Mouse (Mus musculus) heart, postnatal 14 days (tissue): ENCODE measurements at regions not wholly inside any gene's neighbourhood (a gene's known extent, or its start where the extent isn't known, plus 50 kb on each side); places are given as distances from the start of the nearest gene placed in this dataset.
A peak's percentile ranks its signal among the peaks of the same experiment; 100 is the strongest.

Experiments
- DNase-seq, 2 experiments: peaks; one replicate each; pipeline ENCODE4 v3.0.0; 2021 to 2022
- intact Hi-C: fragments of 180-260 bp; cut with DNase I; formaldehyde crosslinking; loops from one replicate; pipeline ENCODE4 v1.15.1; 2025

DNA sequence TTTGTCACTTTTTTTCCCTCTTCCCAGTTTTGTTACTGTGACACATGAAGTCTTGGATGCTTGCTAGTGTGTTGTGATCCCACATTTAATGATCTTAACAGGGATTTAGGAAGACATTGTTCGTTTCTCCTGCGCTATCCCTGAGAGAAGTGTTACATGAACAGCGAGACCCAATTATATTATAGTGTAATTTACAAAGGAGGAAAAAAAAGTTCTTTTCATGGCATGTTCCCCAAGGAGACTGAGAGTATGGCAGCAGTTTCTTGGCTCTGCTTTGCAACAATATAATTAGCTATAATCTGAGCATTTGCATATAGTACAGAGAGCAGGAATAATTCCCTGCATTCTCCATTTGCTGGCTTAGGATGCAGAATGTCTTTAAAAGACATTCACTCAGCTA is 168.6 kb downstream of the Insc start:
- intact Hi-C loops: no loop called here
- no peak for DNase-seq

DNA sequence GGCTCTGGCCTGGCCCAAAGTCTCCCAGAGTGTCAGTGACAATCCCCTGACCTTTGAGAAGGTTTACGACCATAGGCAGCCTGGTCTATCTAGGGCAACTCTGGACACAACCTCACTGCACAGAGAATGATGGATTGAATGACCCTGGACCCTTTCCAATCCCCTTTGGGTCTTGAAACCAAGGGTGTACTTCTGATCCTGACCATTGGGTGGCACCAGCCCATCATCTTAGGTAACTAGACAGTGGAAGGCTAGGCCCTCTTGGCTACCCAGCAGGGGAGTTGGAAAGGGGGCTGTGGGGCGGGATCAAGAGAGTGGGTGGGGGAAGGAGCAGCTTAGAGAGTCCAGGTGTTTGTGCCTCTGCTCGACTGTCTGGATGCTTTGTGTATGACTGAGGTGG is 178.7 kb downstream of the Insc start:
- intact Hi-C loops: loop anchor here (2.0 to 5.0 kb wide), 2 partner anchors 295 to 1119 kb away; no protein-coding TSS in a partner anchor
- DNase-seq: peak; percentile 63 to 81

DNA sequence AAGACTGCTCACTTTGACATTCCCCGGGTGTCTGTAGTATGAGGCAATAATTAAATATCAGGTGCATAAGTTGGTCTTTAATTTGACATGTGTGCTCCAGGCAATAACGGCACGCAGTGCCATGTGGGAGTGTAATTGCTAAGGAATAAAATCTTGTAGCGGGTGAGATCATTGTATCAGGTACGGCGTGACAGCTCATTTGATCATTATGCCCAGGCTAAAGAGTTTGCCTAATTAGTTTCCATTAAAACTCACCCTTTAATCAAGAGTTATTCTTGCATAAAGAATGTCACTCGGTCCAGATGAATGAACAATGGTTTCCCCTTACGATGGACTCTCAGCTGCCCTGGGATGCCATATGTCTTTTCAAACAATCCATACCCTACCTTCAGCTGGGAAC is 190.4 kb downstream of the Insc start:
- intact Hi-C loops: no loop called here
- no peak for DNase-seq

DNA sequence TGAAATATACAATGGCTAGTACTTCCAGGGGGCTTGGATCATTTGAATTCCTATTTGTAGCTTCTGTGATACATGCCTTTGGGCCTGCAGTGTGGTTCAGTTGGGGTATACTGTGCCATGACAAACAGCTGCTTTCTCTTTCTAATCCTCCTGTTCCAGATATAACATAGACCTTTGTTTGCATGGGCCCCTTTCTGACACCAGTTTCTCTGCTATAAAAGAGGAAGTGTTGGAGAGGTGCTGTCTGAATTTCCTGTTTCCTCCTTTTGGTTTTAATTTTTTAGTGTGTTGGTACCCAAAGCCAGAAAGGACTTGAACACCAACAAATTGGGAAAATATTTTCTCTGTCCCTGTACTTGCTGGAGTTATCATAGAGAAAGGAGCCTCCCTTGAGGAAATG is 207.3 kb downstream of the Insc start:
- intact Hi-C loops: no loop called here
- no peak for DNase-seq

DNA sequence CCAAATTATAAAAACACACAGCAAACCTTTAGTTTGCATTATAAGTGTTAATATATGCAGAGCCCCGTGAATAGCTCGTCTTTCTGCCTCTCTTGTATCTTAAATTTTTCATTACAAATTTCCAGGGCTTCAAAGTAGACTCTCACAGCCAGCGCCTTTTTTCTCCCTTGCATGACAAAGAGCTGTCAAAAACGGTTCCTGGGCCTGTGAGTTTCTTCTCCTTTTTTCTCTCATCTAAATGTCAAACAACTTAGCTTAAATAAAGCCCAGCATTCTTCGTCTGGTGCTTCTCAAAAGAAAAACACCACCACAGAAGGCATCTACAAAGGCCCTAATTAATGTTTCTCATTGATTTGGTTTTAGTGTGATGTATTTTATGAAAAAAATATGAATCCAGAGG is 219.7 kb downstream of the Insc start:
- intact Hi-C loops: no loop called here

DNA sequence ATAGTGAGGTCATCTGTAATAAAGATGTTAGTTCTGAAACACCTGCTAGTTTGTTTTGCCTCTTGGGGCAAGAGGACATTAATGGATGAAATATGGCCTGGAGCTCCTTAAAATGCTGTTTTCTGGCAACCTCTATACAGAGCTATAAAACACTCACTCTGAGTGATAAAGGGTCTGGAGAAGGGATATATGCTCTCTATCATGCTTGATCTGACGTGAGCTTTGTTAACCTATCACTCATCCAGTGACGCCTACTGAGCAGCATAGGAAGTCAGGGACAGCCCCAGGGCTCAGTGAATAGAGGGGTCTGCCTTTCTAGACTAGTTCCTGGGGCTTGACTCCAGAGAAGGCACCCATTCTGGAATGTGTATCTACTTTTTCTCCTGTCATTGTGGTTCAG is 222.4 kb downstream of the Insc start:
- no peak for DNase-seq

More for the DNA sequence above, 219.7 kb downstream of the Insc start:
- DNase-seq: no peak

DNA sequence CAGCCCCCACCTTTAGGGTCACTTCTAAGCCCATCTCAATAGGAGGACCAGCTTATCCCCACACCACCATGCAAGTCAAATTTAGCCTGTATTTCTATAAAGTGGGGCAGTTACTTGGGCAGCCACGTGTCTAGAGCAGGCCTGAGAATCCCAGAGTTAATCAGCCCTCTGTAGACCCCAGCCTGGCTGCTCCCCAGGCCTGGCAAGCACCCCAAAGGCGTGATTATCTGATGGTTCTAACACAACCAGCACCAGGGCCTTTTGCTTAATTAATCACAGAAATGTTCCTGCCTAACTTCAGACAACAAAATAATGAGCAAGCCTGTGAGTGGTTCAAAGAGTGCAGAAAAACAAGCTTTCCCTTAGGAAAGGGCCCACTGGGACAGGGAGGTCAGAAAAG is 243.0 kb downstream of the Insc start:
- intact Hi-C loops: no loop called here
- no peak for DNase-seq

More for the DNA sequence above, 222.4 kb downstream of the Insc start:
- intact Hi-C loops: no loop called here

DNA sequence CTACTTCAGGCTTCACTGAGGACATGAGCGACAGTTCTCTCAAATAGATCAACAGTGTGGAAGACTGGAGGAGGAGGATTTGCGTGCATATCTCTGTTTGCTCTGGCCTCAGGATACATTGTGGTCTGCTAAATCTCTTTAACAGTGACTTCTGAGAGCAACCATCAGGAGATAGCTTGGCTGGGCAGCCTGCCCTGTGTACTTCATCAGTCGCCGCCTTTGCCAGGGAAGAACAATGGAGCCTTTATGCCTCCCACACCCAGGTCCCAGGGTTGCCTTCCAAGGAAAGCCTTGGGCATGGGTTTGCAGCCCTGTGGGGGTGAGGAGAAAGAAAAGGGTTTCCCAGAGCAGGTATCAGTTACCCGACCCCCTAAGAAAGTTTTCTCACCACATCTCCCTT is 247.8 kb downstream of the Insc start:
- intact Hi-C loops: no loop called here

DNA sequence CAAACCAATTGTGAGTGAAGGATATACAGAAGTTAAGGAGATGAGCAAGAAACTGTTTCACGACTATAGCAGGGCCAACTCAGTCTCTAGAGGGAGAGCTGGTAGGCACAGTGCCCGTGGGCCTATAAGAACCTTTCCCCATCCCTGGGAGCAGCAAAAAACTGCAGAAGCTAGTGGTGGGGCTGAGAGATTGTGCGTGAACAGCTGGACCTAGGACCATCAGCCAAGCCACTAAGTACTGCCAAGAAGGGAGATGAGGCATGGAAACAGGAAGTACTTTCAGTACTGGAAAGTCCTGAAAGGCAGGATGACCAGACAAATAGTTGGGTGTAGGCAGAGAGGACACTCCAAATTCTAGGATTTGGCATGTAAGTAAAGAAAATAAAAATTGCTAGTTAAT is 248.9 kb downstream of the Insc start:
- intact Hi-C loops: no loop called here
- DNase-seq: peak; percentile 48 to 59

More for the DNA sequence above, 247.8 kb downstream of the Insc start:
- peak; percentile 38 to 62 for DNase-seq

DNA sequence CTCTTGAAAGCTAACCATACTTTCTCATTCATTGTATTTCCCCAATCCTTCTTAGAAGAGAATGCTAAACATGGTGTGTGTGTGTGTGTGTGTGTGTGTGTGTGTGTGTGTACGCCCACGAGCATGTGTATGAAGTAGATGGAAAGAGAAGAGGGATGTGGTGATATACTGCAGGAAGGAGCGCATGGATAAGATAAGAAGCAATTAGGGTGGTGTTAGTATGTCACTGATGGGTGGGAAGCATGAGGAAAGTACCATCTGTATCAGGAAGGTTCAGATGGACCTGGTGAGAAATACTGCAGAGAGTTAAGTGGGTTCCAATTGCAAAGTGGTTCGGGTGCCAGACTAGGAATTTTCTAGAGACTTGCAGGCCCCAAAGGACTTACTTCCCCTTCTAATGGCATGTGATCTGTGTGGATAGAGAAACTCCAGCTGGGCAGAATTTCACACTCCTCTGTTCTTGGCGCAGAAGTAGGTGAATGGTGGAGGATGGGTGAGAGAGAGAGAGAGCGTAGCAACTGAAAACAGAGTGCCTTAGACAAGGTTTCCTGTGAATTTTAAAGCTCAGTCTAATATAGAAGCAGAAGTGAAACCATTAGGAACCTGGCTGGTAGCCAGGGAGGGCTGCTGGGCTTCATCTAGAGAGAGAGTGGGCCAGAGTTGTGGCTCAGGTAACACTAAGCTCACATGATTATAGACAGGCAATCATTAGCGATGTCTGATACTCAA is 257.5 kb downstream of the Insc start:
- DNase-seq: peak; percentile 7 to 42
- intact Hi-C loops: no loop called here

DNA sequence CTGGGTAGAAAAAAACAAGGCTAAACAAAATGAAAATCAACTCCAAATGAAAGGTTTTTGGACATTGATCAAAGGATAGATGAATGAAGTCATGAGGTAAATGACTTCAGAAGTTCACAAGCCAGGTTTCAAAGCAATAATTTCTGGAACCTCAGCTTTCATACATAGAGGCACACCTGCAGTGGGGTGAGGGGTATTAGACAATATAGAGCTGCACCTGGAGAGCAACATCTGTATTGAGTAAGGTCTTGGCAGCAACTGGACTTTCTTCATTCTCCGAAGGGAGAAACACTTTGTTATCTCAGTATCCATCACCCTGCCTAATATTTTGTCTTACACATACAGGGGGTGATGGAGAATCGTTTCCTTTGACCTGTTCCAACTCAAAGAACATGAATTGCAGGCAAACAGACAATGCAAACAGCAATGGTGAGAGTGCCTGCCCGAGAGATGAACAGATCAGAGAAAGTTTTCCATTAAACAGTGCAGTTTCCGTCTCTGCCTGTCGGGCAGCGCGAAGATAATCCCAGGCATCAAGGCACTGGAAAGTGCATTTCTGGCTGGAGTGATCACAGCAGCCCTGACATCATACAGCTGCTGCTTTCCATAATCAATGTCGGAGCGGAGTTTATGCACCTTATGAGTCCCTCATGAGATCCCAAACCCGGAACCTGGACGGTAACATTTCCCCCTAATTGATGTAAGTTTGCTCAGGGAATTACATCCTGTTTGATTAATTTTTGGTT is 270.9 kb downstream of the Insc start:
- no peak for DNase-seq
- intact Hi-C loops: no loop called here

DNA sequence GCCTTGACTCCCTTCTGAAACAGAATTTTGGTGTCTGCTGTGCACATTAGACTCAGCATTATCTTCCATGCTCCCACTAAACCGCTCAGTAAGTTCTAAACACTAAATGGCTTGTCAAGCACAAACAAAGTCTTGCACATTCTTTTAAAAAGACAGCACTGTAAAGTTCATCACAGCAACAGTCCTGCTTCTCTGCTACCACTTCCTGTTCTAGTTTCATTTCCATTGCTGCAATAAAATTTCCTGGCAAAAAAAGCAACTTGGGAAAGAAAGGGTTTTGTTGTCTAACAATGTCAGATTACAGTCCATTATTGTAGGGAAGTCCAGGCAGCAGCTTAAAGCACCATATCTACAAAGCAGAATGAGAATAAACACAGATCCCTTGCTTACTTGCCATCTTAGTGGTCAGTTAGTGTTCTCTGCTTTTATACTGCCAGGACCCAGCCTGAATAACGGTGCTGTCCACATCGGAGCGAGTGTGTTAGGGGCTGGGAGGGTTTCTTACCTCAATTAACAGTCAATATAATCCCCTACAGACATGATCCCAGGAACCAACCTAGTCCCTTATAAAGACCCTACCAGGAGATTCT is 276.0 kb downstream of the Insc start:
- DNase-seq: no peak
- intact Hi-C loops: no loop called here

DNA sequence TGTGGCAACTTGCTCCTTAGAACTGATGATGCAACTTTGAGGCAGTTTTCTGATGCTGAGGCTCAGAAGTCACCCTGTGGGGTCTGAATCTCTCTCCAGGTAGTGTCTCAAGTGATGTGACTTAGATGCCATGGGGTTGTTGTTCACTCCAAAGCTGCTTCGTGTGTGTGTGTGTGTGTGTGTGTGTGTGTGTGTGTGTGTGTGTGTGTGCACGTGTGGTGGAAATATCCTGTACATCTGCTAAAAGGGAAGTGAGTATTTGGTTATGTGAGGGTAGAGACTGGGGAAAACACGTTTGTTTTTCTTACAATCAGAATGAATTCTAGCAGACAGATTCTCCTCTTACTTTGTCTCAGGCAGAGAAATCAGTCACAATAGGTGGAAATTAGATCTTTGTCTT is 276.5 kb downstream of the Insc start:
- intact Hi-C loops: no loop called here
- no peak for DNase-seq

DNA sequence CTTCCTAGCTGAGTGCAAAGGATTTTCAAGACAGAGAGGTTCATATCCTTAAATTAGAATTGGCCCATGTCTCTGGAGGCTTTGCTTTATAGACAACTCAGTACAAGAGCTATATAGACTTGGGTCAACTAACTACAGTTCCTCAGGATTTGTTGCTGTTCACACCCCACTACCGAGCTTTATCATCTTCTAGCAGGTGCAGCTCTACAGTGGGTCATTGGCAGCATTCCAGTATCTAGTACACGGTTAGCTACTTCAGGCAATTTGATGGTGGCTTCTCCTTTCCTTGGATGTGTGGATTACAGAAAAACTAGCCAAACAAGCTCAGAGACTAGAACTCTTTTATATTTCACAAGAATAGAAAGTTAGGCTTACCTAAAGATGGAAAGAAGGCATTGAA is 282.3 kb downstream of the Insc start:
- DNase-seq: no peak
- intact Hi-C loops: no loop called here

DNA sequence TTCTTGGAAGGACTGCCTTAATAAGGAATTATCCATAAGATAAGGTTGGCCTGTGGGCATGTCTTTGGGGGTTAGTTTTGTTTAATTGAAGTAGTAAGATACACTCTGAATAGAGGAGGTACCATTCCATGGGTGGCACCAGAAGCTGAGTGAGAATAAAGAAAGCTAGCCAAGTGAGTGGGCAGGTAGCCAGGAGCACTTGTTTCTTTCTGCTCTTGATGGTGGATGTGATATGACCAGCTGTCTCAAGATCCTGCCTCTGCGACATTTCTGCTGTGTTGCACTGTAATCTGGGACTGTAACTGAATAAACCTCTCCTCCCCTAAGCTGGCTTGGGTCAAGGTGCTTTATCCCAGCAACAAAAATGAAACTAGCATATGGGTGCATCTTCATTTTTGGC is 284.2 kb downstream of the Insc start:
- intact Hi-C loops: no loop called here
- DNase-seq: no peak

DNA sequence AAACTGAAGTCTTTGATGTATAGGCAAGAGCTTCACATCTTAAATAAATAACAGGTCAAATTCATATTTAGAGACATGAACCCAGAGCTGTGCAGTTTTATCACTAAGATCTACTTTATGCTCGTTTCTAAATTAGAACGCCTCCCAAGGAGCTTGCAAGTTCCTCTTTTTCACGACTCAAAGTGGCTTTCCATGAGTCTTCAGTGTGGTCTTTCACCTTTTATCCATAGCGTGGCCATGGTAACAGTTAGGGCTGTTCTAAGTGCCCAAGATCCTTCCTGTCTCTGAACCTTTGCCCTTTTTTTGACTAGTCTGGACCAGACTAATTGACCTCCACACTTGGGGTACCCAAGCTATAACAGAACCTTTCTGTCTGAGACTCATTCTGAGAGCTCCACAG is 290.5 kb downstream of the Insc start:
- intact Hi-C loops: no loop called here
- DNase-seq: no peak

DNA sequence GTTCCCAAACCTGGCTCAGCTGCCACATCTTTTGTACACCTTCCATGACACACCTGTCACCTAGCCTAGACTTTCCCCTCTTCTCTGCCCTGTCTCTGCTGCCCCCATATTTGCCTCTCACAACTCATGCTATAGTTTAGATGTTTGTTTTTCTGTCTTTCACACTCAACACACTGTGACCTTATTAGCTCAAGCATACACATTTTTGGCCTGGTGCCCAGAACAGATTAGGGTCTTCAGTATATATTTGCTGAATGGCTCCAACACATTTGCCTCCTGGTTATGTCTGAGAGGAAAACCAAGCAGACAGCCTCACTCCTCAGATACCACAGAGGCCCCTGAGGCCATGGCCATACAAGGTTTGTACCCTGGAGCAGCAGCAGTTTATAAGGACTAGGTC is 312.0 kb downstream of the Insc start:
- intact Hi-C loops: no loop called here

DNA sequence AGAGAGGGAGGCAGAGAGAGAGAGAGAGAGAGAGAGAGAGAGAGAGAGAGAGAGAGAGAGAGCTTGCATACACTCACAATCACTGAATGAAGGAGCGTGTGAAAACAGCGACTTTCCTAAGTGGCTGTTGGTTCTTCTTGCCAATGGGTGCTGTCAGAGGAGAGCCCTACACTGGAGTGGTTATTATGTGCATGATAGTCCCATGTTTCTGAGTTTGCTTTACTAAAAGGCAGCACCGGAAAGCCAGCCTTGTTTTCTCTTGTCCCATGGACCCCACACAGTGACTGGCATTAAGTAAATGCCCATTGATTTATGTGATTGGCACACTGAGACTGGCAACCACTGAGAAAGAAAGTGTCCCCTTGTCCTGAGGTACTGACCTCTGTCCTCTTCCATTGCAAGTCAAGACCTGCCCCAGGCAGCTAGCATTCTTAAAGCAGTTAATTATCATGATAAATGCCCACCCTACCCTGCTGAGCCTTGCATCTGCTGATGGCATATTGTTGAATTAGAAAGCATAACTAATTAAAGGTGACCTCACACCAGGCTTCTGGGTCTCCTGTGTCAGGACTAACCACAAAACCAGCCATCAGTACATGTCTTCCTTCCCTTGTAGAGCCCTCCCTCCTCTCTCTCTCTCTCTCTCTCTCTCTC is 313.6 kb downstream of the Insc start:
- intact Hi-C loops: no loop called here
- DNase-seq: no peak

More for the DNA sequence above, 312.0 kb downstream of the Insc start:
- no peak for DNase-seq

DNA sequence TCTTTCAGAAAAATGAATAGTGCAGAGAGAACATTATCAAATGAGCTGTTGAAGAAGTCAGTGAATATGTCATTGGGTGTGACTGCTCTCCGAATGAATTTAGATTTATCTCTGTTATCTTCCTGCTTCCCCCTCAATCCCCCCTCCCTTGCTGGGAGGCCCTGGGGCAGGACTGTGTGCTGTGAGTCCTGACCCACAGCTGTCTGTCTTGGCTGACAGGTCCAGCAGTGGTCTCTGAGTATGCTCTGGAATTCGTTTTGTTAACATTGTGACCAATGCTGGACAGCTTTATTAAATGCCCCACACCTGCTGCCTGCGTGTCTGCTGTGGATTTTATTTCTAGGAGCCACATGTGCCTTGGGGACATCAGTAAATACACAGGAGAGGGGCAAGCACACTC is 314.2 kb downstream of the Insc start:
- no peak for DNase-seq
- intact Hi-C loops: no loop called here

DNA sequence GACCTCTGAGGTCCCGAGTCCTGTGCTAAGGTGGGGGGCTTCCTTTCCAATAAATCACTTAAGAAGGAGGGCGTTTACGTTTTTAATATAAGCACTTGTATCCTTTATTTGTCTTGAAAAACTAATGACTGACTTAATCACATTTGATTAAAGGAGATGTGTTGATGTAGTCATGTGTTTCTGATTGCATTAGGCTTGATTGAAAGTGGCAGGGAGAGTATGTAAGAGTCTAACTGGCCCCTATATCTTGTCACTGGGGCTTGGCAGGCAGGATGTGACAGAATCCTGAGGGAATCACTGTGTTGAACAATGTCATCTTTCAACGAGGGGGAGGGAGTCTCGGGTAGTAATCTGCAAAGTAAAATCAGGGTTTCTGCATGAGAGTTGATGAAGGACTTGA is 316.7 kb downstream of the Insc start:
- no peak for DNase-seq
- intact Hi-C loops: no loop called here

DNA sequence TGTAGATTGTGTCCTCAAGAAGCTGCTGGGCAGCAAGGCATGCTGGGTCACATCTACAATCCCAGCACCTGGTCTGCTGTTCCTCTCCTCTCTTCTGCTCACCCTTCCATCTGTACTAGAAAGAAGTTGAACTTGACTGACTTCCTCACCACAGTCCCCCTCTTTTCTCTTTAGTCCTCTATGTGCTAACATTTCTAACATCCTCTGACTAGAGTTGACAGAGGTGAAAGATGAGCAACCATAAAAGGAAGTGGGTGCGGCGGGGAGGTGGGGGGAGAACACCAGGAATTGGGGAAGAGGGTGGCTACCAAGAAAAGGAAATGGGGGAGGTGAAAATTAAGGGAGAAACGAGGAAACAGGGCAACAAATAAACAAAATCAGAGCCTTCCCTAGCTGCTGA is 319.3 kb downstream of the Insc start:
- intact Hi-C loops: no loop called here
- DNase-seq: no peak
